Mouse (Mus musculus): ENCODE results near the gene Gpr160. TPM values are rescaled to one million over a fixed set of nuclear protein-coding genes. Genes with fewer than 3 reads are reported as not detected.

The Gpr160 gene
- 0.65 TPM for total RNA-seq (2023)

DNA sequence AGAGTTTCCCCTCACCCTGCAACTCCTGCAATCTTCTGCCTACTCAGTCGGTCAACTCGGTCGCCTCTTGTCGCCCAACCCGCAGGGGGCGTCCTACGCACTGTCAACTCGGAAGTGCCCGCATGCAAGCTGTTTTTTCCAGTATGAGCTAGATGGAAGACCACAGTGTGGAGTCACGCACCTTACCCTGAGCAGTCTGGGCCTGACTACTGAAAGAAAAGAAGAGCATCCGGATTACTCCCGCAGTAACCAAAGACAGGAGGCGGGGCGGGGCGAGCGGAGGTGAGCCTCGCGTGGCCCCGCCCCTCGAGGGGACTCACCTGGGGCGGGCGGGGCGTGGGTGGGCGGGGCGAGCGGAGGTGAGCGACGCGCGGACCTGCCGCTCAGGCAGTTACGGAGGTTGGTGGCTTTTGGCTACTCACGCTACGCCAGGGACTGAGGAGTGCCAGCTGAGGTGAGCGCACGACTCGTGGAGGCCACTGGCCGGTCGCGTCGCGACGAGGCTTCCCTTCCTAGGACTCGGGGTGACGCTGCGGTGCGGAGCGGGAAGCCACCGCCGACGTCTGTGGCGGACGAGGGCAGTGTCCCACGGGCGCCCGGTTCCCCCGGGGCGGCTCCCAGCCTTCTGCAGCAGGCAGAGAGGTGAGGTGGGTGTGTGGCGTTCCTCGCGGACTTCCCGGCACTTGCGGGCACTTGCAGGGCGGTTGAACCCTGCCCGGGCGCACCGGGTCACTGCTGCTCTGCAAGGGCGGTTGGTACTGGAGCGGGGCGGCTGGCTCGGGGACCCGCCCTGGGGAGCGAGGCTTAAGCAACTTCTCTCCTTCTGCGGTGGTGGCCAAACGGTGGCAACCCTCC lies at the start of gene Gpr160:
Gpr160 (plus strand) TSS at position 347 of the 855 bp plus-strand sequence.

Other genes with a start within 250 kb of the Gpr160 start
- gene Lrriq4, start 211.4 kb upstream of the Gpr160 start, total RNA-seq (2023): not detected
- gene Lrrc34, start 208.1 kb upstream of the Gpr160 start, total RNA-seq (2023): not detected
- gene Lrrc31, start 156.1 kb upstream of the Gpr160 start, total RNA-seq (2023): not detected
- gene Samd7, start 109.7 kb upstream of the Gpr160 start, total RNA-seq (2023): not detected
- gene Sec62, start 63.1 kb upstream of the Gpr160 start, total RNA-seq (2023): 80.9 TPM
- gene Phc3, start 113.5 kb downstream of the Gpr160 start, total RNA-seq (2023): 83.2 TPM
- gene Prkci, start 139.8 kb downstream of the Gpr160 start, total RNA-seq (2023): 14.1 TPM
- 147 TPM for gene Skil, start 239.1 kb downstream of the Gpr160 start, total RNA-seq (2023)

All from CD4-positive naive resting alpha-beta T cell, adult 57 days (primary cell).